Mouse (Mus musculus): ENCODE data around the gene Ube2f.

- TF ChIP-seq POLR2A (IDR thresholded peaks at IDR 0.05; ENCODE audit: borderline replicate concordance, control insufficient read depth, low read depth, low read length) (no peak), CTCF (IDR thresholded peaks at IDR 0.05; ENCODE audit: control insufficient read depth, insufficient read depth, low read length) (no peak)
Measured at GRCm38 (mm10) chr1:91302021-91302420, 51.9 kb downstream of the Ube2f start.
